Mouse (Mus musculus) neutrophil, adult 5-6 weeks (primary cell): Measurements from ENCODE around the gene Rxfp2. TPM values are rescaled to one million over a fixed set of nuclear protein-coding genes. Genes with fewer than 3 reads are reported as not detected.

ENCODE experiments used
- ATAC-seq: fragments of 151-379, 151-347 bp; 2 replicates; pipeline ENCODE4 v1.8.0; 2017; ENCODE audit warnings: mild to moderate bottlenecking, moderate TSS enrichment; ENCODE audit not compliant: insufficient number of reproducible peaks, poor library complexity, low FRiP score, severe bottlenecking; ENCODE audit errors: extremely low read depth
- total RNA-seq: library from RNA; stranded (forward); fragments of 200-1000 nt; gene quantifications from 2 replicates; pipeline ENCODE4 v1.2.3, GENCODE M21; 2017

Gene Rxfp2
- total RNA-seq, 1 experiment from 2014 or later: not detected

- no peak for ATAC-seq
Observed at GRCm38 (mm10) chr5:150098754-150099153, 80.3 kb downstream of the Rxfp2 start.

GRCm38 (mm10) chr5:150101789-150102188 lies 83.3 kb downstream of the Rxfp2 start:
- ATAC-seq: no peak

GRCm38 (mm10) chr5:150106358-150106757 lies 87.9 kb downstream of the Rxfp2 start:
- ATAC-seq: no peak

GRCm38 (mm10) chr5:150111236-150111635 lies 92.8 kb downstream of the Rxfp2 start:
- no peak for ATAC-seq

- no peak for ATAC-seq
Observed at GRCm38 (mm10) chr5:150114007-150114406, 95.5 kb downstream of the Rxfp2 start.

- no peak for ATAC-seq
Observed at GRCm38 (mm10) chr5:150114778-150115177, 96.3 kb downstream of the Rxfp2 start.

GRCm38 (mm10) chr5:150115271-150116092 lies 97.0 kb downstream of the Rxfp2 start:
- ATAC-seq: no peak

GRCm38 (mm10) chr5:150116216-150116905 lies 97.9 kb downstream of the Rxfp2 start:
- no peak for ATAC-seq

GRCm38 (mm10) chr5:150116906-150117216 lies 98.4 kb downstream of the Rxfp2 start:
- no peak for ATAC-seq

- no peak for ATAC-seq
Observed at GRCm38 (mm10) chr5:150118124-150118454, 99.6 kb downstream of the Rxfp2 start.

- peak; percentile 93 for ATAC-seq
Observed at GRCm38 (mm10) chr5:150118455-150119241, 100.2 kb downstream of the Rxfp2 start, which contains the start of gene Fry. Gene Fry (plus strand): TSS chr5:150118645.

GRCm38 (mm10) chr5:150120676-150121075 lies 102.2 kb downstream of the Rxfp2 start:
- no peak for ATAC-seq

- no peak for ATAC-seq
Observed at GRCm38 (mm10) chr5:150122095-150122494, 103.6 kb downstream of the Rxfp2 start.

GRCm38 (mm10) chr5:150122571-150122970 lies 104.1 kb downstream of the Rxfp2 start:
- ATAC-seq: no peak

GRCm38 (mm10) chr5:150125920-150126319 lies 107.4 kb downstream of the Rxfp2 start:
- no peak for ATAC-seq

GRCm38 (mm10) chr5:150128432-150128831 lies 110.0 kb downstream of the Rxfp2 start:
- no peak for ATAC-seq

GRCm38 (mm10) chr5:150130144-150130543 lies 111.7 kb downstream of the Rxfp2 start:
- no peak for ATAC-seq

- no peak for ATAC-seq
Observed at GRCm38 (mm10) chr5:150131166-150131565, 112.7 kb downstream of the Rxfp2 start.
